Comparison of ENCODE assay signal across 20 mouse cellular contexts in the genomic region with DNA sequence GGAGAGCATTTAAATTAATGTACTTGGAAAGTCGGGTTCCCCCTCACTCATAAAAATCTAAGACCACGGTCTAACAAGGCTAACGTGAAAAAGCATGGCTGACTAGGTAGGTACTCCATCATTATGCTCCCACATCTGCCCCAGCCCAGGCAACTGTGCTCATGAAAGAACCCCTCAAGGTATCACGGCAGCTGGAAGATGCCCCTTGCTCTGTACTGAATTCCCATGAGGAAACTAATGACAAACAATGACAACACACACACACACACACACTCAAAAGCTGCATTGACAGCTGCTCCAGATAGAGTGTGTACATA.
DNase-seq lines count a peak whose midpoint lies in the region; ATAC-seq and TF ChIP-seq lines count a peak whose summit lies in the region.
"Had no signal": no experiment of that assay in that cellular context is flagged by ENCODE, and none has a peak within 500 bp of the region (broad histone marks: within the 10 kb centered on the region; RNA-seq: fewer than 3 reads in every experiment).

No protein-coding gene starts in this region.

- no peak overlapping the region for H3K4me2 ChIP-seq in embryonic facial prominence, embryonic 14.5 days (ENCODE audit: low read depth, low read length)
- H3K4me2 ChIP-seq in hindbrain, postnatal 0 days (ENCODE audit: low read depth, low read length), result peak overlapping the region; percentile 51; the same call in 1 of the 2 replicates
- peak overlapping the region; percentile 38; the same call in 1 of the 2 replicates for H3K4me2 ChIP-seq in neural tube, embryonic 12.5 days (replicated peaks)
- H3K4me2 ChIP-seq in kidney, embryonic 14.5 days (replicated peaks; ENCODE audit: low read depth, low read length), result no peak overlapping the region; the same call in 1 of the 2 replicates
- H3K4me2 ChIP-seq: embryonic facial prominence, embryonic 13.5 days; heart, embryonic 15.5 days had no signal

- 71% methylated on average over 4 of the region's 4 CpGs for WGBS in embryonic facial prominence, embryonic 14.5 days
- 88% methylated on average over 4 of the region's 4 CpGs for WGBS in embryonic facial prominence, embryonic 10.5 days
- WGBS in hindbrain, postnatal 0 days, result 51% methylated on average over 4 of the region's 4 CpGs
- 38% methylated on average over 4 of the region's 4 CpGs for WGBS in neural tube, embryonic 12.5 days
- 43% methylated on average over 4 of the region's 4 CpGs for whole genome bisulfite sequencing in kidney, embryonic 14.5 days

- no peak overlapping the region for H3K9ac ChIP-seq in embryonic facial prominence, embryonic 14.5 days (ENCODE audit: low read depth, low read length)
- no peak overlapping the region for H3K9ac ChIP-seq in hindbrain, postnatal 0 days (replicated peaks; ENCODE audit: low read length)
- no peak overlapping the region for H3K9ac ChIP-seq in neural tube, embryonic 12.5 days
- H3K9ac ChIP-seq in kidney, embryonic 14.5 days (ENCODE audit: low read depth, low read length), result no peak overlapping the region
- H3K9ac ChIP-seq: embryonic facial prominence, embryonic 13.5 days; heart, embryonic 15.5 days; limb, embryonic 13.5 days; liver, embryonic 14.5 days had no signal

- H3K27me3 ChIP-seq in embryonic facial prominence, embryonic 14.5 days (replicated peaks; ENCODE audit: control insufficient read depth, insufficient read depth, low read length), result no peaks in the 10 kb centered on the region
- no peaks in the 10 kb centered on the region for H3K27me3 ChIP-seq in embryonic facial prominence, embryonic 10.5 days (replicated peaks; ENCODE audit: low read depth, poor library complexity, severe bottlenecking)
- no peaks in the 10 kb centered on the region for H3K27me3 ChIP-seq in hindbrain, postnatal 0 days (ENCODE audit: insufficient read depth, low read length)
- no peaks in the 10 kb centered on the region for H3K27me3 ChIP-seq in neural tube, embryonic 12.5 days (replicated peaks)
- H3K27me3 ChIP-seq in kidney, embryonic 14.5 days (ENCODE audit: control insufficient read depth, insufficient read depth, low read length), result no peaks in the 10 kb centered on the region
- H3K27me3 ChIP-seq: embryonic facial prominence, embryonic 13.5 days; heart, embryonic 15.5 days; limb, embryonic 13.5 days had no signal

- no peaks in the 10 kb centered on the region for H3K4me1 ChIP-seq in embryonic facial prominence, embryonic 14.5 days (ENCODE audit: control insufficient read depth, insufficient read depth, low read length)
- H3K4me1 ChIP-seq in embryonic facial prominence, embryonic 10.5 days, result peaks cover 8% of the 10 kb centered on the region
- peaks cover 19% of the 10 kb centered on the region for H3K4me1 ChIP-seq in hindbrain, postnatal 0 days (ENCODE audit: insufficient read depth, low read length)
- peaks cover 36% of the 10 kb centered on the region for H3K4me1 ChIP-seq in neural tube, embryonic 12.5 days
- H3K4me1 ChIP-seq in kidney, embryonic 14.5 days (ENCODE audit: control insufficient read depth, insufficient read depth, low read length), result 0 out of 2 replicates have a peak, but pooled peaks cover 3% of the 10 kb centered on the region
- H3K4me1 ChIP-seq: heart, embryonic 15.5 days had no signal

- no peaks in the 10 kb centered on the region for H3K9me3 ChIP-seq in embryonic facial prominence, embryonic 14.5 days (ENCODE audit: control insufficient read depth, low read length)
- no peaks in the 10 kb centered on the region for H3K9me3 ChIP-seq in embryonic facial prominence, embryonic 10.5 days
- H3K9me3 ChIP-seq in hindbrain, postnatal 0 days (ENCODE audit: low read length), result no peaks in the 10 kb centered on the region
- H3K9me3 ChIP-seq in neural tube, embryonic 12.5 days, result no peaks in the 10 kb centered on the region
- H3K9me3 ChIP-seq in kidney, embryonic 14.5 days (ENCODE audit: control insufficient read depth, low read length), result no peaks in the 10 kb centered on the region
- H3K9me3 ChIP-seq: embryonic facial prominence, embryonic 13.5 days; G1E; heart, embryonic 15.5 days; limb, embryonic 13.5 days had no signal

- no peaks in the 10 kb centered on the region for H3K36me3 ChIP-seq in embryonic facial prominence, embryonic 14.5 days (ENCODE audit: control insufficient read depth, insufficient read depth, low read length)
- no peaks in the 10 kb centered on the region for H3K36me3 ChIP-seq in embryonic facial prominence, embryonic 10.5 days (replicated peaks)
- no peaks in the 10 kb centered on the region for H3K36me3 ChIP-seq in hindbrain, postnatal 0 days (ENCODE audit: insufficient read depth, low read length)
- no peaks in the 10 kb centered on the region for H3K36me3 ChIP-seq in neural tube, embryonic 12.5 days
- no peaks in the 10 kb centered on the region for H3K36me3 ChIP-seq in kidney, embryonic 14.5 days (ENCODE audit: control insufficient read depth, insufficient read depth, low read length)
- H3K36me3 ChIP-seq: embryonic facial prominence, embryonic 13.5 days; G1E; limb, embryonic 13.5 days had no signal

- TF ChIP-seq POLR2A in brain, embryonic 14.5 days (IDR thresholded peaks at IDR 0.05; ENCODE audit: borderline replicate concordance, extremely low read depth, insufficient read depth, insufficient read length, poor library complexity, severe bottlenecking), result no peak

- no peak overlapping the region for H3K4me3 ChIP-seq in embryonic facial prominence, embryonic 14.5 days (ENCODE audit: low read depth, low read length)
- H3K4me3 ChIP-seq in embryonic facial prominence, embryonic 10.5 days, result no peak overlapping the region
- H3K4me3 ChIP-seq in hindbrain, postnatal 0 days (ENCODE audit: low read length), result no peak overlapping the region
- H3K4me3 ChIP-seq in neural tube, embryonic 12.5 days, result no peak overlapping the region
- no peak overlapping the region for H3K4me3 ChIP-seq in kidney, embryonic 14.5 days (ENCODE audit: low read length)
- H3K4me3 ChIP-seq: embryonic facial prominence, embryonic 13.5 days; heart, adult 2 months; heart, embryonic 15.5 days; limb, embryonic 13.5 days had no signal

- DNase-seq in embryonic facial prominence, embryonic 14.5 days (ENCODE audit: low spot score), result no peak
- no peak for DNase-seq in embryonic facial prominence, embryonic 10.5 days (ENCODE audit: low spot score)
- peak; percentile 35 for DNase-seq in brain, embryonic 14.5 days (ENCODE audit: low read depth)
- no peak for DNase-seq in hindbrain, postnatal 0 days (ENCODE audit: low spot score)
- no peak for DNase-seq in layer of hippocampus, postnatal 10 days (ENCODE audit: low spot score in 2 of 2)
- DNase-seq: cerebellum, adult 2 months; gastrocnemius, adult 2 months; heart, adult 2 months; kidney, adult 2 months; kidney, postnatal 25 days; thymus, postnatal 25 days had no signal

- TF ChIP-seq CTCF in brain, embryonic 14.5 days (IDR thresholded peaks at IDR 0.05; ENCODE audit: borderline replicate concordance, extremely low read depth, insufficient read depth, insufficient read length), result no peak
- TF ChIP-seq CTCF in hindbrain, postnatal 0 days (IDR thresholded peaks at IDR 0.05; ENCODE audit: low read depth), result no peak

- ATAC-seq in embryonic facial prominence, embryonic 14.5 days (ENCODE audit: low read depth), result 0 out of 2 replicates have a peak, but pooled peaks have one; percentile 15
- ATAC-seq in hindbrain, postnatal 0 days, result 0 out of 2 replicates have a peak, but pooled peaks have one; percentile 12
- ATAC-seq in neural tube, embryonic 12.5 days (ENCODE audit: low FRiP score, low read depth), result peak; percentile 77
- no peak for ATAC-seq in kidney, embryonic 14.5 days (ENCODE audit: low FRiP score, low TSS enrichment)
- ATAC-seq in erythroid progenitor cell, adult 5-6 weeks (replicated peaks; ENCODE audit: low FRiP score, poor library complexity, severe bottlenecking), result no peak
- ATAC-seq: CD4-positive, CD25-positive, alpha-beta regulatory T cell, adult 4 months had no signal

- no peak overlapping the region for H3K27ac ChIP-seq in embryonic facial prominence, embryonic 14.5 days (replicated peaks; ENCODE audit: low read depth, low read length)
- no peak overlapping the region for H3K27ac ChIP-seq in embryonic facial prominence, embryonic 10.5 days (replicated peaks)
- no peak overlapping the region for H3K27ac ChIP-seq in hindbrain, postnatal 0 days
- 0 out of 2 replicates have a peak overlapping the region, but pooled peaks have one; percentile 10 for H3K27ac ChIP-seq in neural tube, embryonic 12.5 days
- H3K27ac ChIP-seq in kidney, embryonic 14.5 days (ENCODE audit: low read depth, low read length), result no peak overlapping the region
- H3K27ac ChIP-seq: embryonic facial prominence, embryonic 13.5 days; gastrocnemius, adult 2 months; heart, adult 2 months; heart, embryonic 15.5 days; limb, embryonic 13.5 days; liver, embryonic 14.5 days had no signal

Comparison
In these comparisons a context has a peak if more than half of its experiments do, and no peak if none do; other contexts are left out.
1. ATAC-seq: peak in embryonic facial prominence, embryonic 14.5 days (single experiment), hindbrain, postnatal 0 days (single experiment) and neural tube, embryonic 12.5 days (single experiment); none in kidney, embryonic 14.5 days (single experiment) and erythroid progenitor cell, adult 5-6 weeks (single experiment).
2. H3K4me2 ChIP-seq: peak in hindbrain, postnatal 0 days (single experiment) and neural tube, embryonic 12.5 days (single experiment); none in embryonic facial prominence, embryonic 14.5 days (single experiment) and kidney, embryonic 14.5 days (single experiment).